Mouse (Mus musculus): ENCODE measurements around the gene Grm8.
A peak's percentile ranks its signal among the peaks of the same experiment; 100 is the strongest.

Gene Grm8

GRCm38 (mm10) chr6:28040815-28041214, 94.2 kb downstream of the Grm8 start:
- DNase-seq (ENCODE audit: low spot score in 2 of 2): no peak

GRCm38 (mm10) chr6:28032006-28032405, 103.0 kb downstream of the Grm8 start:
- DNase-seq (ENCODE audit: low spot score in 2 of 2): no peak

GRCm38 (mm10) chr6:28017653-28018052, 117.3 kb downstream of the Grm8 start:
- no peak for DNase-seq (ENCODE audit: low spot score in 2 of 2)

- no peak for DNase-seq (ENCODE audit: low spot score in 2 of 2)
Observed at GRCm38 (mm10) chr6:28007001-28007400, 128.0 kb downstream of the Grm8 start.

GRCm38 (mm10) chr6:27997250-27997649, 137.7 kb downstream of the Grm8 start:
- no peak for DNase-seq (ENCODE audit: low spot score in 2 of 2)

GRCm38 (mm10) chr6:27991241-27991640, 143.7 kb downstream of the Grm8 start:
- no peak for DNase-seq (ENCODE audit: low spot score in 2 of 2)

- DNase-seq (ENCODE audit: low spot score in 2 of 2): no peak
Observed at GRCm38 (mm10) chr6:27982598-27982997, 152.4 kb downstream of the Grm8 start.

GRCm38 (mm10) chr6:27982021-27982420, 153.0 kb downstream of the Grm8 start:
- no peak for DNase-seq (ENCODE audit: low spot score in 2 of 2)

GRCm38 (mm10) chr6:27977361-27977760, 157.6 kb downstream of the Grm8 start:
- DNase-seq (ENCODE audit: low spot score in 2 of 2): no peak

GRCm38 (mm10) chr6:27968859-27969258, 166.1 kb downstream of the Grm8 start:
- no peak for DNase-seq (ENCODE audit: low spot score in 2 of 2)

- DNase-seq (ENCODE audit: low spot score in 2 of 2): no peak
Observed at GRCm38 (mm10) chr6:27967037-27967436, 167.9 kb downstream of the Grm8 start.

GRCm38 (mm10) chr6:27965237-27965636, 169.7 kb downstream of the Grm8 start:
- peak in 1 of 2 experiments; percentile 18 for DNase-seq (ENCODE audit: low spot score in 2 of 2)

- DNase-seq (ENCODE audit: low spot score in 2 of 2): no peak
Observed at GRCm38 (mm10) chr6:27963887-27964286, 171.1 kb downstream of the Grm8 start.

- DNase-seq (ENCODE audit: low spot score in 2 of 2): no peak
Observed at GRCm38 (mm10) chr6:27956278-27956857, 178.6 kb downstream of the Grm8 start.

GRCm38 (mm10) chr6:27951433-27951832, 183.5 kb downstream of the Grm8 start:
- no peak for DNase-seq (ENCODE audit: low spot score in 2 of 2)

GRCm38 (mm10) chr6:27928058-27928457, 206.9 kb downstream of the Grm8 start:
- no peak for DNase-seq (ENCODE audit: low spot score in 2 of 2)

GRCm38 (mm10) chr6:27913281-27913680, 221.7 kb downstream of the Grm8 start:
- no peak for DNase-seq (ENCODE audit: low spot score in 2 of 2)

GRCm38 (mm10) chr6:27904358-27904757, 230.6 kb downstream of the Grm8 start:
- DNase-seq (ENCODE audit: low spot score in 2 of 2): no peak

- DNase-seq (ENCODE audit: low spot score in 2 of 2): no peak
Observed at GRCm38 (mm10) chr6:27902224-27902623, 232.8 kb downstream of the Grm8 start.

- DNase-seq (ENCODE audit: low spot score in 2 of 2): no peak
Observed at GRCm38 (mm10) chr6:27901396-27901795, 233.6 kb downstream of the Grm8 start.

GRCm38 (mm10) chr6:27895153-27895552, 239.8 kb downstream of the Grm8 start:
- DNase-seq (ENCODE audit: low spot score in 2 of 2): no peak

GRCm38 (mm10) chr6:27892886-27893285, 242.1 kb downstream of the Grm8 start:
- no peak for DNase-seq (ENCODE audit: low spot score in 2 of 2)

GRCm38 (mm10) chr6:27888391-27888790, 246.6 kb downstream of the Grm8 start:
- no peak for DNase-seq (ENCODE audit: low spot score in 2 of 2)

- DNase-seq (ENCODE audit: low spot score in 2 of 2): no peak
Observed at GRCm38 (mm10) chr6:27887922-27888321, 247.1 kb downstream of the Grm8 start.

All from right cerebral cortex, adult 2 months (tissue).